Mouse (Mus musculus) ovary, postnatal 10 days (tissue): Measurements from ENCODE around the gene Scaf1.

Experiments used
- DNase-seq: peaks from one replicate; pipeline ENCODE4 v3.0.0; 2022; ENCODE audit warnings: low spot score

Gene Scaf1

GRCm38 (mm10) chr7:45013366-45014095, 2.6 kb downstream of the Scaf1 start:
- DNase-seq: no peak

DNA sequence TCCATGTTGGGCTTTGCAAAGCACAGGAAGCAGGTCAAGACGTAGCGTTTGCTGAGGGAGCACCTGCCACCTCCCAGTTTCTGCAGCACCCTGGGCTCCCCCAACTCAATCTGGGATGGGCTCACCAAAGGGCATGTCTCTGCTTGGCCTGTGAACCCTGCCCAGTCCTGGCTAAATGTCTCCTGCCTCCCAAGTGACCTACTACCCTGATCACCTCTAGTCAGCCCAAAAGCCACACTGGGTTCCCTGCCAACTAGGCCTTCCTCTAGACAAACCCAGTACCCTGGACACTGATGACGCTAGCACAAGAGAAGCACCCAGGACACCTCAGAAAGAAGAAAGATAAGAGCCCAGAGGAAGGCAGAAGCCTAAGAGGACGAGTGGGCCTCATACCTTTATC, 3.3 kb downstream of the Scaf1 start:
- DNase-seq: no peak

- DNase-seq: no peak
Measured at GRCm38 (mm10) chr7:45012011-45012410, 4.2 kb downstream of the Scaf1 start.

DNA sequence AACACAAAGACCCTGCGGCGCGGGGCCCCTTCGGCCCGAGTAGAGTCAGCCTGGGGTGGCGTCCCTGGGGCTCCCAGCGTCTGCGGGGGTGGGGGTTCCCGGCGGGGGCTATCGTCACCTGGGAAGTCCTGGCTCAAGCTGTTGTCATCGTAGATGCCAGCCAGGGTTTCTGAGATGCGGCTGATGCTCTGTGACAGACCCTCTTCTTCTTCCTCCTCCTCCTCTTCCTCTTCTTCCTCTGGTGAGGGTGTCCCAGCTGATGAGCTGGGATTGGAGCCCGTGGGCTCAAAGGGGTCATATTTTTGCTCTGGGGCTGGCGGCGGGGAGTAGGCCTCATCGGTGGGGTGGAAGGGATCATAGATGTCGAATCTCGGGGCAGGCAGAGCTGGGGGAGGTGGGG, 7.8 kb downstream of the Scaf1 start:
- DNase-seq: no peak

- no peak for DNase-seq
Measured at GRCm38 (mm10) chr7:45007846-45008245, 8.3 kb downstream of the Scaf1 start.

GRCm38 (mm10) chr7:45007141-45007540, 9.0 kb downstream of the Scaf1 start:
- DNase-seq: no peak

- no peak for DNase-seq
Measured at GRCm38 (mm10) chr7:45006503-45006902, 9.7 kb downstream of the Scaf1 start.

DNA sequence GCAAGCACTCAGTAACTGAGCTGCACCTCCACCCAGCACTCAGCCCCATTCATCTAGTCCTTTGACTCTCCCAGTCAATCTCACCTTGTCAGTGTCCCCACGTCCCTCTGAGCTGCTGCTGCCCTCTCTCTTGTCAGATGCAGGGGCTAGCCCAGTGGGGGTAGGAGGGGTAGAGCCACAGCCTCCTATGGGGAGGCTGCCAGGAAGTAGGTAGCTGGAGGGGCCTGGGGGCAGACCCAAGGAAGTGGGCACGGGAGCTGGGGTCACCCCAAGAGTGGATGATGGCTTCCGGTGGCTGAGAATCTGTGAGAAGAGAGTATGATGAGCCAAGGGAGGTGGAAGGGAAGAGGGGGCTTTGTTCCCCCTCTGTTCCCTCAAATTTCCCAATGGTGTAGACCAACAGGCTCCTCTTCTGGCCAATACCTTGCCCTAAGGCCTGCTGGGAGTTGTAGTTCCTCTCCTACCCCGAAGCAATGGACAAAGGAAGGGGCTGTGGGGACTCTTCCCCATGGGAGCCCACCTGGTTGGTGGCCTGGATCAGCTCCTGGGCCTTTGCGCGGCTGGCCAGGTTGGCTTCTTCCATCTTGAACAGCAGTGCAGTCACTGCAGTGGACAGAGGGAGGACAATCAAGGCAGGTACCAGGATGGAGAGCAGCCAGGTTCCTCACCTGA, 10.7 kb downstream of the Scaf1 start:
- no peak for DNase-seq

- no peak for DNase-seq
Measured at GRCm38 (mm10) chr7:45004546-45004945, 11.6 kb downstream of the Scaf1 start.

GRCm38 (mm10) chr7:45002440-45002839, 13.7 kb downstream of the Scaf1 start:
- no peak for DNase-seq

DNA sequence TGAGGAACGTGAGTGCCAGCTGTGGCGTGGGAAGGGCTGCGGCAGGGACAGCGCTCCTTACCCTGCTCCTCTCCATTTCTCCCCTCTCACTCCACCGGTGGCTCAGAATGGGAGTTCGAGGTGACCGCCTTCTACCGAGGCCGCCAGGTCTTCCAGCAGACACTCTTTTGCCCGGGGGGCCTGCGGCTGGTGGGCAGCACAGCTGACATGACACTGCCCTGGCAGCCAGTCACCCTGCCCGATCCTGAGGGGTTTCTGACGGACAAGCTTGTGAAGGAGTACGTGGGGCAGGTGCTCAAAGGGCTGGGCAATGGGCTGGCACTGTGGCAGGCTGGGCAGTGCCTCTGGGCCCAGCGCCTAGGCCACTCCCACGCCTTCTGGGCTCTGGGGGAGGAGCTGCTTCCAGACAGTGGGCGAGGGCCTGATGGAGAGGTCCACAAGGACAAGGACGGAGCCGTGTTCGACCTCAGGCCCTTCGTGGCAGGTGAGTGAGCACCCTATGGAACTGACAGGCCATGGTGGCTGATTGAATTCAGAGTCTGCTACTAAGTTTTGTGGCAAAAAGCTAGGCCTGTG, 15.5 kb downstream of the Scaf1 start:
- no peak for DNase-seq

DNA sequence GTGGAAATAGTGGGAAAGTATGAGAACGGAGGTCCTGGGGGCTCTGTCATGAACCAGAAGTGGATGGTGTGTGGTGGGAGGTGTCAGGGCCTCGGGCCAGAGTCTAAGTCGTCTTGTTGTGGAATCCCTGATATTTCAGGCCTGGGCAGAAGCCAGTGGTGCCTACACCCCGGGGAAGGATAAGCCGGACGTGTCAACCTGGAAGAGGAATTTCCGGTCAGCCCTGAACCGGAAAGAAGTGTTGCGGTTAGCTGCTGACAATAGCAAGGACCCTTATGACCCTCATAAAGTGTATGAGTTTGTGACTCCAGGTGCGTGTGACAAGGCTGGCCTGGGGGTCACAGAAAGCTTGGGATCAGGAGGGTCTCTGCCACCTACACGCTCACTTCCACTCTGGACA, 16.4 kb downstream of the Scaf1 start:
- DNase-seq: no peak

DNA sequence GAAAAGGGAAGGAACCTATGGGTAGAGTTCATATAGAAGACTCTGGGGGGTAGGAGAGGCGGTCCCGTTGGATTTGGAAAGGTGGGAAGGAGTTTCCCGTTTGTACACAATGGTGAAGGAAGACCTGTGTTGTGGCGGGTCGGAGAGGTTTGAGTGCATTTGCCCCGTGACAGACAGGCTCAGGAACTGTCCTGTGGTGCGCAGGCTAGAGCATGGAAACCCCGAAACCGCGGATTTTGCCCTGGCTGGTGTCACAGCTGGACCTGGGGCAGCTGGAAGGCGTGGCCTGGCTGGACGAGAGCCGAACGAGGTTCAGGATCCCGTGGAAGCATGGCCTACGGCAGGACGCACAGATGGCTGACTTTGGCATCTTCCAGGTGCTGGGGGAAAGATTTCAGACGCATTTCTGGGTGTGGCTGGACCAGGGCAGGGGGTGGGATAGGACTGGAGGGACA, 17.6 kb downstream of the Scaf1 start, which contains the start of gene Bcl2l12:
Gene Bcl2l12, minus strand, starts transcription at position 212 of the 455 bp plus-strand sequence.
- DNase-seq: no peak

- DNase-seq: no peak
Measured at GRCm38 (mm10) chr7:44997940-44998428, 18.2 kb downstream of the Scaf1 start.

- peak; percentile 93 for DNase-seq
Measured at GRCm38 (mm10) chr7:44997231-44997939, 18.8 kb downstream of the Scaf1 start, which contains the start of gene Irf3. Irf3 (plus strand) TSS chr7:44997648.

- DNase-seq: no peak
Measured at GRCm38 (mm10) chr7:44996672-44997071, 19.5 kb downstream of the Scaf1 start.

DNA sequence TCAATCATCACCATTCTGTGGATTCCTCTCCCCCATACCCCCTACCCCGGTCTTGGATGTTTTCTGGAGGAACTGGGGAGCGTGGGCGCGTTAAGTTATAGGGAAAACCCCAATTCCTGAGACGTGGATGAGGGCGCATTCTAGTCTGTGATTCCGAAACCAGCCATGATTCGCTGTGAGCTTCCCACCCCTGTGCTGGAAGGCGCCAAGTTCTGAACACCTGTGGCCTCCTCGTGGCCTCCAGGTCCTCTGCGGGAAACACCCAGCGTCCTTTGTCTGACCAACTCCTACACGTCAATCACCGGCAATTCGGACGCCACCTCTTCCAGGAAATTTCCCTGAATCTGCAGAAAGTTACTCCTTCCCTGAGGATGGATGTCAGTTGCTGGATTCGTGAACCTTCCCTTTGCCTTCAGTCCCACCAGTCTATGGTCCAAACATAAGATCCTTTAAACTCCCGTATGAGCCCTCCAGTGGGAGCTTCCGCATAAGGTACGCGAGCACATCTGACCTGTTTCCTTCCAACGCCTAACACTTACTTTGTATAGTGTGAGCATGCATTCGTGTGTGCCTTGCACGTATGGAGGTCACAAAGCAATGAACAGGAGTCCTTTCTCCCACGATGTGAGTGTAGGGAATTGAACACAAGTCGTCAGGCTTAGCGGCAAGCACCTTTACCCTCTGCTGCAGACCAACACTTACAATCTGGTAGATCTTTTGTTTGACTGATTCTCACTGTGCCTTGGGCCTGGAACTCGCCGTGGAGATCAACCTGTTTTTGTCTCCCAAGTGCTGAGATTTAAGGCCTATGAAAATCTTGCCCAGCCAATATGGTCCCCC, 29.1 kb downstream of the Scaf1 start:
- no peak for DNase-seq

DNA sequence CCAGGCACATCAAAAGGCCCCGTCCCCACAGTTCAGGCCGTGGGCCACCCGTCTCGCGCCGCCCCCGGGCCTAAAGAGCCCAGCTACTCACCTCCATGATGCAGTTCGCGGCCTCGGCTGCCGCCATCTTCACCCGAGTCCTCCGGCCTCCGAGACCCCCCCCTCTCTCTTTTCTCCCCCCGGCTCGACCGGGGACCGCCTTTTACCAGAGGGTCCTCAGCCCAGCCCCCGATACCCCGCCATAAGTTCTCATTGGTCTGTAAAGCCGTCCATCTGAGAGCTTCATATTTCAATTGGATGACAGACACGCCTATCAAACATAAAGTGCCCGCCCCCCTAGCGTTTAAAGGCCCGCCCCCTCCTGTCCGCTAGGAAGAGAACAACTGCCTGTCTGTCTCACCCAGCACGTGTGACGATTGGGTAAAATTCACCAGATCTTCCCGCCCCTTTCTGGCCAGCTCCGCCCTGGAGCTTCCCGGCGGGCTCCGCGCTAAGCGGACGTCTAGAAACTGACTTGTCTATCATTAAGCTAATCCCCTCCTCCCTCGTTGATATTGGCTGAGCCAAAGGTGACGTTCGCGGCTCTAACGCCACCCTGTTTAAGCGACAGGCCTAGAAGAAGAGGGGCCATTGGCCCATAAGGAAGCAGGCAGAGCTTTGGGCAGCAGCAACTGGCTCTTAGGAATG, 29.8 kb downstream of the Scaf1 start, which contains the start of gene Prmt1:
Gene Prmt1, minus strand, starts transcription at position 377 of the 687 bp plus-strand sequence.
- peak; percentile 99 for DNase-seq

DNA sequence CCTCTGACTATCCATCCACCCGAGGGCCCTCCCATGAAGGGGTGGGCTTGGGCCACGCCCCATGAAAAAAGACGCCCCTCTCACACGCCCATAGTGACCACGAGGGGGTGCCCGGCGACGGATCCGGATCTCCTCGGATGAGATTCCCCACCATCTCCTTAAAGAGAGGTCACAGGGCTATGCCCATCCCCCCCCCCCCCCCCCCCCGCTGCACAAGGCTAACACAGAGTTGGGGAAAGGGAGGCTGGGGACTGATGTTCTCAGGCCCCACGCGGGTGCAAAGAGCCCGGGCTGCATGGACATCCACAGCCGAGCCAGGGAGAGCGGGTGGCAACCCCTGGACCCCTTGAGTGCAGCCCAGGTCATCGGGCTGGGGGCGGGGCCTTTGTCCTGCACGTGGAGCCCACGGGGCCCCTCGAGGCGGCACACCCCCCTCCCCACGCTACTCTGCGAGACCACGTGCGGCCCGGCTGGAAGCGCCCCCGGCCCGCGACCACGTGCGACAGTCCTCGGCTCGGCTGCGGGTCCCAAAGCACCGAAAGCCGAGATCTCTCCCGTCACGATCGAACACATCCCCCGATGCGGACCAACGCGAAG, 30.5 kb downstream of the Scaf1 start:
- DNase-seq: peak; percentile 33

- DNase-seq: no peak
Measured at GRCm38 (mm10) chr7:44984833-44985164, 31.4 kb downstream of the Scaf1 start.
